Mouse (Mus musculus): ENCODE measurements around the gene Celsr1. TPM values are rescaled to one million over a fixed set of nuclear protein-coding genes. Genes with fewer than 3 reads are reported as not detected.

The Celsr1 gene
- total and polyA plus RNA-seq, 2 experiments, result 2.4 to 11.5 TPM

DNA sequence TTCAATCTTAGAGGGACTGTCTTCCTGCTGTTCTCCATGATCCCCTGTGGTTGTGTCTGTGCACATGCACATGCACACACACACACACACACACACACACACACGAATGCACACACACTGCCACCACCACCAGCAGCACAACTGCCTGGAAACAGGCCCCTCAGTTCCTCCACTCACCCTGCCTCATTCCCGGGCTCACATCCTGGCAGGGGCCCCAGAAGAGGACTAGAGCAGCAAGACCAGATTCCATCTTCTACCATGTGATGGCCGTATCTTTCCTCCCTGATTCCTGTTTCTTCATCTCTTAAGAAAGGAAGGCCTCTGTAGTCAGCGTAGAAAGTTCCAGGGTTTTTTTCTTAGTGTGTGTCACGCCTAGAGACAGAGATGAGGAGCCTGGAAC lies 45.9 kb upstream of the Celsr1 start:
- H3K27ac ChIP-seq (replicated peaks; ENCODE audit: insufficient read depth, low read depth, low read length), result no peak overlapping the region
- 75% methylated on average over 5 of the region's 5 CpGs for WGBS
- peaks cover 8% of the 10 kb centered on the region; the same call in 1 of the 2 replicates for H3K79me2 ChIP-seq (ENCODE audit: control insufficient read depth, insufficient read depth, low read length)
- DNase-seq (ENCODE audit: extremely low read depth, low read depth, low spot score), result no peak
- H3K27me3 ChIP-seq (ENCODE audit: control insufficient read depth, insufficient read depth, low read length), result no peaks in the 10 kb centered on the region
- H3K4me1 ChIP-seq (ENCODE audit: control insufficient read depth, insufficient read depth, low read length), result peaks cover 4% of the 10 kb centered on the region; the same call in 1 of the 2 replicates
- no peak overlapping the region for H3K9ac ChIP-seq (ENCODE audit: low read depth, low read length)
- H3K4me3 ChIP-seq (ENCODE audit: insufficient read depth, low read depth, low read length), result no peak overlapping the region
- no peak for TF ChIP-seq CTCF (IDR thresholded peaks at IDR 0.05; ENCODE audit: low read depth, low read length)
- no peak for TF ChIP-seq POLR2A (IDR thresholded peaks at IDR 0.05; ENCODE audit: extremely low read depth, insufficient read depth, low read length)
- H3K36me3 ChIP-seq (ENCODE audit: control insufficient read depth, insufficient read depth, low read length), result no peaks in the 10 kb centered on the region

DNA sequence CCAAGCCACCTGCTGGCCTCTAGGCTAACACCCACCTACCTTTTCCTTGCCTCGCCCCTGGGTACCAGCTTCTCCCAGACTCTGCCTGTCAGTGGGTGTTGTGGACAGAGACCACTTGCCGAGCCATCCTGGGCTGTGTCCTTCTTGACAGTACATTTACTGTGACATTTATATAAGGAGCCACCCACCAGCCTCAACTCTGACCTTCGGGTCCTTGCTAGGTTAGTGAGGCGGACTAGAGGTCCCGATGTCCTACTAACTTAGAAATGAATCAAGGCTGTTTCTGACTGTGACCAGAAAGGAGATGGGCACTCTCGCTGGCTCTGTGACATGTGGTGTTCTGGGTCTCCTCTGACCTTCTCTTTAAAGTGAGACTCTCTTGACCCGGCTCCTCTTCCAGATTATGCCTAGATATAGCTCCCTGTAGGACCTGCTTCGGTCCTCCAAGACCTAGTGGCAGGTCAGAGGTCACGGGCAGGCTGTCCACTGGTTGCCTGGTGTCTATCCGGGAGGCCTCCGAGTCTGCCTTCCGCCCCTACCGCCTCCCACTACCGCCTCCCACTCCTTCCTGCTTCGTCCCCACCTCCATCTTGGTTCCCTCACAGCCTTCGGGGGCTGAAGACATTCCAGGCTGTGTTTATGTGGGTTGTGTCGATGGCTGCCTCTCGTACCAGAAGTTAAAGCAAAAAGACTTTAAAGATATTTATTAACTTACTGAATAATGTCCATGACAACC lies 45.1 kb upstream of the Celsr1 start:
- no peak overlapping the region for H3K27ac ChIP-seq (replicated peaks; ENCODE audit: insufficient read depth, low read depth, low read length)
- H3K36me3 ChIP-seq (ENCODE audit: control insufficient read depth, insufficient read depth, low read length), result no peaks in the 10 kb centered on the region
- 81% methylated on average over 18 of the region's 18 CpGs for WGBS
- no peak overlapping the region for H3K4me3 ChIP-seq (ENCODE audit: insufficient read depth, low read depth, low read length)
- H3K79me2 ChIP-seq (ENCODE audit: control insufficient read depth, insufficient read depth, low read length), result peaks cover 8% of the 10 kb centered on the region; the same call in 1 of the 2 replicates
- H3K27me3 ChIP-seq (ENCODE audit: control insufficient read depth, insufficient read depth, low read length), result no peaks in the 10 kb centered on the region
- H3K9ac ChIP-seq (ENCODE audit: low read depth, low read length), result no peak overlapping the region
- no peak for TF ChIP-seq POLR2A (IDR thresholded peaks at IDR 0.05; ENCODE audit: extremely low read depth, insufficient read depth, low read length)
- no peak for TF ChIP-seq CTCF (IDR thresholded peaks at IDR 0.05; ENCODE audit: low read depth, low read length)
- peaks cover 4% of the 10 kb centered on the region; the same call in 1 of the 2 replicates for H3K4me1 ChIP-seq (ENCODE audit: control insufficient read depth, insufficient read depth, low read length)
- DNase-seq (ENCODE audit: extremely low read depth, low read depth, low spot score), result no peak

DNA sequence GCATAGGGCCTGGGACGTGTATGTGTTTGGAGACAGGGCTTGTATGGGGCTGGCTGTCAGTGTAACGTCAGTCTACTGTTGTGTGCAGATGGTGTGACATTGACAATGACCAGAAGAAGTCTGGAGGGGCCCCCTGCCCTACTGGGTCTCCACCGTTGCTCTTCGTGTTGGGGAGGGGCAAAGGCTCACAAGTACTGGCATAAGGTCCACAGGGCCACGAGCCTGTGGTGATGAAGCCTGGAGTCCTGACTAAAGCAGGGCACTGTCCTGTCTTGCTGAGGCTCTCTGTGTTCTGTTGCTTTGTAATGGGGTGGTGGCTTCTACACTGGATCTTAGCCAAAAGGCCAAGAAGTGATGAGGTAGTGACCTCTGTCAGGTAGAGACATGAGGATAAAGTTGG lies 44.4 kb upstream of the Celsr1 start:
- no peak for DNase-seq (ENCODE audit: extremely low read depth, low read depth, low spot score)
- Histone ChIP-seq H3K79me2 (ENCODE audit: control insufficient read depth, insufficient read depth, low read length) (peaks cover 6% of the 10 kb centered on the region; the same call in 1 of the 2 replicates), H3K27ac (replicated peaks; ENCODE audit: insufficient read depth, low read depth, low read length) (no peak overlapping the region), H3K27me3 (ENCODE audit: control insufficient read depth, insufficient read depth, low read length) (no peaks in the 10 kb centered on the region), H3K9ac (ENCODE audit: low read depth, low read length) (no peak overlapping the region), H3K4me1 (ENCODE audit: control insufficient read depth, insufficient read depth, low read length) (peaks cover 4% of the 10 kb centered on the region; the same call in 1 of the 2 replicates), H3K4me3 (ENCODE audit: insufficient read depth, low read depth, low read length) (no peak overlapping the region), H3K36me3 (ENCODE audit: control insufficient read depth, insufficient read depth, low read length) (no peaks in the 10 kb centered on the region)
- WGBS, result 79% methylated on average over 5 of the region's 5 CpGs
- TF ChIP-seq CTCF (IDR thresholded peaks at IDR 0.05; ENCODE audit: low read depth, low read length), result no peak
- no peak for TF ChIP-seq POLR2A (IDR thresholded peaks at IDR 0.05; ENCODE audit: extremely low read depth, insufficient read depth, low read length)

DNA sequence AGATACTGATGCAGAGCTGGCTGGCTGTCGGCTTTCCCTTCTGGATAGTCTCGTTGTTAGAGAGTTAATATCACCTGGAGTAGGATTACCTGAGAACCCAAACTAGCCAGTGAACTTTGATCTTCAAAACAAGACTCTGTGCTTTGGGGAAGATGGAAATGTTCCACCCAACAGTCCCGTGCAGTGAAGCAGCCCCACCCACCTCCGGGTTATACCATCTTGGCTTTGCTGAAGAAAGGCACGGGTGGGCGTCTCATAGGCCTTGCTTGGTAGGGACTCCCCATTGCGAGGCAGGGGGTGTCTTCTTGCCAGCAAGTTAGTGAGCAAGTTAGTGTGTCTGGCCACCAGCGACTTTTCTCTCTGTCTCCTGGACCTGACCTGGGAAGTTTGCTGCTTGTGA lies 42.8 kb upstream of the Celsr1 start:
- no peaks in the 10 kb centered on the region for H3K27me3 ChIP-seq (ENCODE audit: control insufficient read depth, insufficient read depth, low read length)

DNA sequence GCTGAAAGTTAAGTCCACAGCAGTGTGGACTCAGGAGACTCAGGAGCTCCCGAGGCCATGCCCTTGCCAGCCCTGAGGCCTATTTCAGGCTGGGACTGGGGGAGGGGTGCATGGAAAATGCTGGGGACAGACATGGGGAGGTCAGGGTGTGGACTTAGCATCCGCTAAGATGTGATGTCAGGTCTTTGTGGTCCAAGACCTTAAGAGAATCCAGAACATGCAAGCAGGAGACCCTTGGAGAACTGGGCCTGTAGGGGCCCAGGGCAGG lies 42.4 kb upstream of the Celsr1 start:
- Histone ChIP-seq H3K27me3 (ENCODE audit: control insufficient read depth, insufficient read depth, low read length) (no peaks in the 10 kb centered on the region), H3K27ac (replicated peaks; ENCODE audit: insufficient read depth, low read depth, low read length) (no peak overlapping the region), H3K79me2 (ENCODE audit: control insufficient read depth, insufficient read depth, low read length) (peaks cover 4% of the 10 kb centered on the region; the same call in 1 of the 2 replicates), H3K9ac (ENCODE audit: low read depth, low read length) (no peak overlapping the region), H3K36me3 (ENCODE audit: control insufficient read depth, insufficient read depth, low read length) (no peaks in the 10 kb centered on the region), H3K4me1 (ENCODE audit: control insufficient read depth, insufficient read depth, low read length) (peaks cover 4% of the 10 kb centered on the region; the same call in 1 of the 2 replicates), H3K4me3 (ENCODE audit: insufficient read depth, low read depth, low read length) (no peak overlapping the region)
- TF ChIP-seq CTCF (IDR thresholded peaks at IDR 0.05; ENCODE audit: low read depth, low read length), result no peak
- TF ChIP-seq POLR2A (IDR thresholded peaks at IDR 0.05; ENCODE audit: extremely low read depth, insufficient read depth, low read length), result no peak
- 73% methylated on average over 2 of the region's 2 CpGs for whole genome bisulfite sequencing
- DNase-seq (ENCODE audit: extremely low read depth, low read depth, low spot score), result no peak

More for the DNA sequence above, 42.8 kb upstream of the Celsr1 start:
- Histone ChIP-seq H3K9ac (ENCODE audit: low read depth, low read length) (no peak overlapping the region), H3K79me2 (ENCODE audit: control insufficient read depth, insufficient read depth, low read length) (peaks cover 4% of the 10 kb centered on the region; the same call in 1 of the 2 replicates), H3K36me3 (ENCODE audit: control insufficient read depth, insufficient read depth, low read length) (no peaks in the 10 kb centered on the region), H3K4me1 (ENCODE audit: control insufficient read depth, insufficient read depth, low read length) (peaks cover 4% of the 10 kb centered on the region; the same call in 1 of the 2 replicates), H3K4me3 (ENCODE audit: insufficient read depth, low read depth, low read length) (no peak overlapping the region), H3K27ac (replicated peaks; ENCODE audit: insufficient read depth, low read depth, low read length) (no peak overlapping the region)
- DNase-seq (ENCODE audit: extremely low read depth, low read depth, low spot score), result no peak
- TF ChIP-seq POLR2A (IDR thresholded peaks at IDR 0.05; ENCODE audit: extremely low read depth, insufficient read depth, low read length), result no peak
- 75% methylated on average over 8 of the region's 8 CpGs for WGBS
